Mouse (Mus musculus) lung, postnatal 4 days (tissue): ENCODE measurements around the gene Ankrd33.

Experiments used
- DNase-seq, 2 experiments: peaks; one replicate each; pipeline ENCODE4 v3.0.0; 2021

Ankrd33 gene

GRCm38 (mm10) chr15:101126876-101127544 is 11.5 kb downstream of the Ankrd33 start:
- peak; percentile 66 to 82 for DNase-seq

GRCm38 (mm10) chr15:101128181-101129089 is 12.9 kb downstream of the Ankrd33 start, which contains the start of gene Acvrl1:
Gene Acvrl1 (plus strand): TSS chr15:101128522.
- peak; percentile 74 to 79 for DNase-seq

GRCm38 (mm10) chr15:101129412-101129811 is 13.9 kb downstream of the Ankrd33 start:
- no peak for DNase-seq

- no peak for DNase-seq
These were observed 15.9 kb downstream of the Ankrd33 start for GRCm38 (mm10) chr15:101131498-101131897.

GRCm38 (mm10) chr15:101132041-101132440 is 16.5 kb downstream of the Ankrd33 start:
- no peak for DNase-seq

- no peak for DNase-seq
These were observed 17.2 kb downstream of the Ankrd33 start for GRCm38 (mm10) chr15:101132761-101133160.

- DNase-seq: peak; percentile 81 to 89
These were observed 18.6 kb downstream of the Ankrd33 start for GRCm38 (mm10) chr15:101133993-101134704.

- DNase-seq: peak in 1 of 2 experiments; percentile 22
These were observed 19.9 kb downstream of the Ankrd33 start for GRCm38 (mm10) chr15:101135405-101135804.

- DNase-seq: no peak
These were observed 21.9 kb downstream of the Ankrd33 start for GRCm38 (mm10) chr15:101137455-101137854.

GRCm38 (mm10) chr15:101138675-101139074 is 23.1 kb downstream of the Ankrd33 start:
- no peak for DNase-seq

GRCm38 (mm10) chr15:101139885-101140284 is 24.3 kb downstream of the Ankrd33 start:
- DNase-seq: peak in 1 of 2 experiments; percentile 70

- no peak for DNase-seq
These were observed 25.0 kb downstream of the Ankrd33 start for GRCm38 (mm10) chr15:101140587-101140986.

GRCm38 (mm10) chr15:101141061-101141541 is 25.5 kb downstream of the Ankrd33 start:
- DNase-seq: peak; percentile 78 to 83

GRCm38 (mm10) chr15:101142672-101143071 is 27.1 kb downstream of the Ankrd33 start:
- DNase-seq: peak in 1 of 2 experiments; percentile 29

- DNase-seq: peak in 1 of 2 experiments; percentile 64
These were observed 27.9 kb downstream of the Ankrd33 start for GRCm38 (mm10) chr15:101143494-101143893.

GRCm38 (mm10) chr15:101144176-101144575 is 28.6 kb downstream of the Ankrd33 start:
- peak in 1 of 2 experiments; percentile 35 for DNase-seq

- peak in 1 of 2 experiments; percentile 26 for DNase-seq
These were observed 29.2 kb downstream of the Ankrd33 start for GRCm38 (mm10) chr15:101144779-101145178.

- peak; percentile 98 to 99 for DNase-seq
These were observed 30.0 kb downstream of the Ankrd33 start for GRCm38 (mm10) chr15:101145424-101146099.

- peak in 1 of 2 experiments; percentile 60 for DNase-seq
These were observed 30.8 kb downstream of the Ankrd33 start for GRCm38 (mm10) chr15:101146100-101146965.

- DNase-seq: peak in 1 of 2 experiments; percentile 38
These were observed 31.8 kb downstream of the Ankrd33 start for GRCm38 (mm10) chr15:101147115-101147909.
